Mouse (Mus musculus) kidney, adult 2 months (tissue): ENCODE measurements around the gene Shmt1. TPM values are rescaled to one million over a fixed set of nuclear protein-coding genes. Genes with fewer than 3 reads are reported as not detected.

Source experiments
- DNase-seq: peaks from one replicate; pipeline ENCODE4 v3.0.0; 2021
- H3K27ac ChIP-seq: fragments of 200-500 bp; 2 replicates; pipeline ENCODE4 v1.5.1; 2012; ENCODE audit warnings: low read depth, low read length, control low read depth, inconsistent platforms; ENCODE audit not compliant: insufficient read depth
- H3K27me3 ChIP-seq: fragments of 200-500 bp; replicated peaks from 2 replicates; pipeline ENCODE4 v1.6.1; 2012; ENCODE audit warnings: mild to moderate bottlenecking, moderate library complexity, low read length, inconsistent platforms; ENCODE audit not compliant: control insufficient read depth, insufficient read depth
- H3K36me3 ChIP-seq: fragments of 200-500 bp; 2 replicates; pipeline ENCODE4 v1.6.1; 2012; ENCODE audit warnings: mild to moderate bottlenecking, moderate library complexity, low read length, inconsistent platforms; ENCODE audit not compliant: control insufficient read depth, insufficient read depth
- H3K4me1 ChIP-seq: fragments of 200-500 bp; 2 replicates; pipeline ENCODE4 v1.6.1; 2011; ENCODE audit warnings: low read length; ENCODE audit not compliant: control insufficient read depth, insufficient read depth
- H3K4me3 ChIP-seq: fragments of 200-500 bp; 2 replicates; pipeline ENCODE4 v1.5.1; 2011; ENCODE audit warnings: mild to moderate bottlenecking, low read depth, low read length, control low read depth; ENCODE audit not compliant: insufficient read depth
- CTCF ChIP-seq: fragments of 200-500 bp; conservative IDR thresholded peaks from 2 replicates; pipeline ENCODE4 v1.5.1; 2011; ENCODE audit warnings: low read depth, mild to moderate bottlenecking, control low read depth, low read length, moderate library complexity, mixed read lengths; ENCODE audit not compliant: insufficient read depth, insufficient read length
- POLR2A ChIP-seq: fragments of 200-500 bp; IDR thresholded peaks from one replicate; pipeline ENCODE4 v1.6.1; 2011; ENCODE audit warnings: low read depth, low read length, control low read depth
- WGBS: fragments of 180-500 bp; shearing (Covaris S2); methylation state at CpG from one replicate; pipeline ENCODE4 v1.1.7; 2018; 5-methylcytosine and 5-hydroxymethylcytosine counted together
- polyA plus RNA-seq: library from polyadenylated mRNA; depleted of rRNA; stranded (reverse); fragments of >200 nt; gene quantifications from 2 replicates; pipeline ENCODE4 v1.2.3, GENCODE M21; 2012; rRNA removed

The Shmt1 gene
- polyA plus RNA-seq, 1 experiment: 108 TPM

- H3K4me3 ChIP-seq: no peak overlapping the region
- 0 out of 2 replicates have a peak, but pooled peaks cover 2% of the 10 kb centered on the region for H3K36me3 ChIP-seq
- H3K27me3 ChIP-seq: no peaks in the 10 kb centered on the region
- H3K27ac ChIP-seq: no peak overlapping the region
- WGBS: 87% methylated on average over 3 of the region's 3 CpGs
- TF ChIP-seq CTCF: no peak
- no peak for TF ChIP-seq POLR2A
- no peak for DNase-seq
- H3K4me1 ChIP-seq: no peaks in the 10 kb centered on the region
Observed at GRCm38 (mm10) chr11:60761681-60762080, 49.8 kb downstream of the Shmt1 start.

- no peaks in the 10 kb centered on the region for H3K4me1 ChIP-seq
- TF ChIP-seq POLR2A (no peak), CTCF (no peak)
- 95% methylated on average over 7 of the region's 7 CpGs for WGBS
- no peak for DNase-seq
- peaks cover 7% of the 10 kb centered on the region for H3K36me3 ChIP-seq
- H3K4me3 ChIP-seq: no peak overlapping the region
- H3K27me3 ChIP-seq: no peaks in the 10 kb centered on the region
- H3K27ac ChIP-seq: no peak overlapping the region
Observed at GRCm38 (mm10) chr11:60755570-60755969, 55.9 kb downstream of the Shmt1 start.

- WGBS: 81% methylated on average over 3 of the region's 3 CpGs
- TF ChIP-seq POLR2A (no peak), CTCF (no peak)
- H3K27me3 ChIP-seq: no peaks in the 10 kb centered on the region
- H3K4me1 ChIP-seq: no peaks in the 10 kb centered on the region
- no peaks in the 10 kb centered on the region for H3K36me3 ChIP-seq
- DNase-seq: no peak
- no peak overlapping the region for H3K27ac ChIP-seq
- H3K4me3 ChIP-seq: no peak overlapping the region
Observed at GRCm38 (mm10) chr11:60740321-60740720, 71.2 kb downstream of the Shmt1 start.

Other genes starting within 250 kb of the Shmt1 start
- 26.2 and 30.6 TPM in 2 replicates for gene Llgl1, start 112.0 kb downstream of the Shmt1 start, polyA plus RNA-seq
- 164 and 176 TPM in 2 replicates for gene Flii, start 84.5 kb downstream of the Shmt1 start, polyA plus RNA-seq
- 16.9 and 17.9 TPM in 2 replicates for gene Mief2, start 83.3 kb downstream of the Shmt1 start, polyA plus RNA-seq
- gene Top3a, start 34.4 kb downstream of the Shmt1 start, polyA plus RNA-seq: 5.8 and 5.9 TPM in 2 replicates
- 12.1 and 13.9 TPM in 2 replicates for gene Smcr8, start 34.2 kb downstream of the Shmt1 start, polyA plus RNA-seq
- 29.1 and 30.0 TPM in 2 replicates for gene Dhrs7b, start 18.9 kb upstream of the Shmt1 start, polyA plus RNA-seq
- 78.2 and 81.1 TPM in 2 replicates for gene Tmem11, start 67.6 kb upstream of the Shmt1 start, polyA plus RNA-seq
- gene Natd1, start 103.0 kb upstream of the Shmt1 start, polyA plus RNA-seq: 39.3 and 46.2 TPM in 2 replicates
- gene Map2k3, start 120.3 kb upstream of the Shmt1 start, polyA plus RNA-seq: 33.0 and 44.8 TPM in 2 replicates
- 4.6 and 5.7 TPM in 2 replicates for gene Kcnj12, start 210.8 kb upstream of the Shmt1 start, polyA plus RNA-seq